Mouse (Mus musculus): ENCODE measurements around the gene Hk2.

DNA sequence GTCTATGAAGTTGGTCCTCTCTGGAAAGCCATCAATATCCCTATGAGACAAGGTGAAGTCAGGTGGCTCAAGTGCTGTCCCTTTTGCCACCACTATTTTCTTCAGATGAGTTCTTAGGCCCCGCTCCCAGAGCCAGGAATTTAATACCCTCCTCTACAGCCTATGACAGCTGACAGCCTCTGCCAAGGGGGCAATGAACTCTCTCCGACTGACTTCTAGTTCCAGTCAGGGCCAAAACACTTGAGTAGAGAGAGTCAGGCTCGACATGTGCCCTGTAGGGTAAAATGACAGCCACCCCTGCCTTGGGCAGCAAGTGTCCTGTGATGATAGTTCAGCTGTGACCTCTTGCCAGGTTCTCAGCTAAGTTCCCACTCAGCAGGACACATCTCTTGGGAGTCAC, 32.7 kb upstream of the Hk2 start:
- TF ChIP-seq EP300 (IDR thresholded peaks at IDR 0.05; ENCODE audit: insufficient read depth, low read depth, low read length) (no peak), CTCF (IDR thresholded peaks at IDR 0.05; ENCODE audit: low read depth, low read length) (no peak)

All from ES-Bruce4 (cell line).